Mouse (Mus musculus): ENCODE measurements around the gene Itga6. TPM values are rescaled to one million over a fixed set of nuclear protein-coding genes. Genes with fewer than 3 reads are reported as not detected.

The Itga6 gene
- polyA plus RNA-seq, 1 experiment = 75.0 TPM

GRCm38 (mm10) chr2:71810010-71810409 lies 64.6 kb downstream of the Itga6 start:
- peaks cover 100% of the 10 kb centered on the region for H3K4me1 ChIP-seq
- no peaks in the 10 kb centered on the region for H3K27me3 ChIP-seq (replicated peaks)
- no peak overlapping the region for H3K4me3 ChIP-seq (replicated peaks)
- H3K36me3 ChIP-seq (replicated peaks; ENCODE audit: low read length) = peaks cover 95% of the 10 kb centered on the region
- no peaks in the 10 kb centered on the region for H3K9me3 ChIP-seq
- no peak for TF ChIP-seq GATA1 (IDR thresholded peaks at IDR 0.05; ENCODE audit: borderline replicate concordance, low read length)
- no peak for TF ChIP-seq FLI1 (IDR thresholded peaks at IDR 0.05; ENCODE audit: low read length)

- Histone ChIP-seq H3K36me3 (replicated peaks; ENCODE audit: low read length) (peaks cover 93% of the 10 kb centered on the region), H3K9me3 (no peaks in the 10 kb centered on the region), H3K4me1 (peaks cover 99% of the 10 kb centered on the region), H3K4me3 (replicated peaks) (peak overlapping the region; percentile 28), H3K27me3 (replicated peaks) (no peaks in the 10 kb centered on the region)
- TF ChIP-seq FLI1 (IDR thresholded peaks at IDR 0.05; ENCODE audit: low read length) = no peak
- no peak for TF ChIP-seq GATA1 (IDR thresholded peaks at IDR 0.05; ENCODE audit: borderline replicate concordance, low read length)
These were observed 65.5 kb downstream of the Itga6 start for GRCm38 (mm10) chr2:71810906-71811305.

- H3K9me3 ChIP-seq = no peaks in the 10 kb centered on the region; the same call in 1 of the 2 replicates
- H3K27me3 ChIP-seq (replicated peaks) = no peaks in the 10 kb centered on the region
- peaks cover 97% of the 10 kb centered on the region for H3K4me1 ChIP-seq
- TF ChIP-seq FLI1 (IDR thresholded peaks at IDR 0.05; ENCODE audit: low read length) (no peak), GATA1 (IDR thresholded peaks at IDR 0.05; ENCODE audit: borderline replicate concordance, low read length) (no peak)
- H3K36me3 ChIP-seq (replicated peaks; ENCODE audit: low read length) = peaks cover 94% of the 10 kb centered on the region
- H3K4me3 ChIP-seq (replicated peaks) = peak overlapping the region; percentile 87
These were observed 67.0 kb downstream of the Itga6 start for GRCm38 (mm10) chr2:71812221-71813021.

GRCm38 (mm10) chr2:71813022-71813358 lies 67.6 kb downstream of the Itga6 start:
- TF ChIP-seq FLI1 (IDR thresholded peaks at IDR 0.05; ENCODE audit: low read length) (no peak), GATA1 (IDR thresholded peaks at IDR 0.05; ENCODE audit: borderline replicate concordance, low read length) (no peak)
- H3K4me1 ChIP-seq = peaks cover 95% of the 10 kb centered on the region

GRCm38 (mm10) chr2:71813371-71813770 lies 68.0 kb downstream of the Itga6 start:
- Histone ChIP-seq H3K27me3 (replicated peaks) (no peaks in the 10 kb centered on the region), H3K4me3 (replicated peaks) (peak overlapping the region; percentile 84), H3K9me3 (no peaks in the 10 kb centered on the region; the same call in 1 of the 2 replicates), H3K36me3 (replicated peaks; ENCODE audit: low read length) (peaks cover 94% of the 10 kb centered on the region), H3K4me1 (peaks cover 93% of the 10 kb centered on the region)
- TF ChIP-seq GATA1 (IDR thresholded peaks at IDR 0.05; ENCODE audit: borderline replicate concordance, low read length) (no peak), FLI1 (IDR thresholded peaks at IDR 0.05; ENCODE audit: low read length) (no peak)

More at GRCm38 (mm10) chr2:71813022-71813358, 67.6 kb downstream of the Itga6 start:
- H3K36me3 ChIP-seq (replicated peaks; ENCODE audit: low read length) = peaks cover 94% of the 10 kb centered on the region
- peak overlapping the region; percentile 83 for H3K4me3 ChIP-seq (replicated peaks)
- H3K9me3 ChIP-seq = no peaks in the 10 kb centered on the region; the same call in 1 of the 2 replicates
- no peaks in the 10 kb centered on the region for H3K27me3 ChIP-seq (replicated peaks)

GRCm38 (mm10) chr2:71814016-71814415 lies 68.6 kb downstream of the Itga6 start:
- Histone ChIP-seq H3K4me3 (replicated peaks) (peak overlapping the region; percentile 86), H3K4me1 (peaks cover 88% of the 10 kb centered on the region), H3K36me3 (replicated peaks; ENCODE audit: low read length) (peaks cover 94% of the 10 kb centered on the region), H3K27me3 (replicated peaks) (no peaks in the 10 kb centered on the region), H3K9me3 (no peaks in the 10 kb centered on the region; the same call in 1 of the 2 replicates)
- TF ChIP-seq GATA1 (IDR thresholded peaks at IDR 0.05; ENCODE audit: borderline replicate concordance, low read length) = no peak
- peak; percentile 82 for TF ChIP-seq FLI1 (IDR thresholded peaks at IDR 0.05; ENCODE audit: low read length)

- Histone ChIP-seq H3K36me3 (replicated peaks; ENCODE audit: low read length) (peaks cover 94% of the 10 kb centered on the region), H3K4me3 (replicated peaks) (no peak overlapping the region), H3K27me3 (replicated peaks) (no peaks in the 10 kb centered on the region), H3K4me1 (peaks cover 75% of the 10 kb centered on the region), H3K9me3 (no peaks in the 10 kb centered on the region; the same call in 1 of the 2 replicates)
- TF ChIP-seq FLI1 (IDR thresholded peaks at IDR 0.05; ENCODE audit: low read length) = no peak
- no peak for TF ChIP-seq GATA1 (IDR thresholded peaks at IDR 0.05; ENCODE audit: borderline replicate concordance, low read length)
These were observed 69.9 kb downstream of the Itga6 start for GRCm38 (mm10) chr2:71815279-71815678.

GRCm38 (mm10) chr2:71816391-71817041 lies 71.1 kb downstream of the Itga6 start:
- Histone ChIP-seq H3K4me1 (peaks cover 63% of the 10 kb centered on the region), H3K27me3 (replicated peaks) (no peaks in the 10 kb centered on the region), H3K36me3 (replicated peaks; ENCODE audit: low read length) (peaks cover 94% of the 10 kb centered on the region), H3K4me3 (replicated peaks) (peak overlapping the region; percentile 79), H3K9me3 (no peaks in the 10 kb centered on the region; the same call in 1 of the 2 replicates)
- no peak for TF ChIP-seq GATA1 (IDR thresholded peaks at IDR 0.05; ENCODE audit: borderline replicate concordance, low read length)
- TF ChIP-seq FLI1 (IDR thresholded peaks at IDR 0.05; ENCODE audit: low read length) = no peak

- H3K27me3 ChIP-seq (replicated peaks) = no peaks in the 10 kb centered on the region
- H3K36me3 ChIP-seq (replicated peaks; ENCODE audit: low read length) = peaks cover 100% of the 10 kb centered on the region
- TF ChIP-seq FLI1 (IDR thresholded peaks at IDR 0.05; ENCODE audit: low read length) (no peak), GATA1 (IDR thresholded peaks at IDR 0.05; ENCODE audit: borderline replicate concordance, low read length) (no peak)
- 0 out of 2 replicates have a peak, but pooled peaks cover 3% of the 10 kb centered on the region for H3K4me1 ChIP-seq
- no peaks in the 10 kb centered on the region for H3K9me3 ChIP-seq
- no peak overlapping the region for H3K4me3 ChIP-seq (replicated peaks)
These were observed 78.7 kb downstream of the Itga6 start for GRCm38 (mm10) chr2:71824146-71824545.

GRCm38 (mm10) chr2:71827711-71828110 lies 82.3 kb downstream of the Itga6 start:
- H3K4me1 ChIP-seq = peaks cover 8% of the 10 kb centered on the region; the same call in 1 of the 2 replicates
- H3K4me3 ChIP-seq (replicated peaks) = no peak overlapping the region
- H3K36me3 ChIP-seq (replicated peaks; ENCODE audit: low read length) = peaks cover 99% of the 10 kb centered on the region
- no peaks in the 10 kb centered on the region for H3K9me3 ChIP-seq
- H3K27me3 ChIP-seq (replicated peaks) = no peaks in the 10 kb centered on the region
- TF ChIP-seq FLI1 (IDR thresholded peaks at IDR 0.05; ENCODE audit: low read length) = no peak
- TF ChIP-seq GATA1 (IDR thresholded peaks at IDR 0.05; ENCODE audit: borderline replicate concordance, low read length) = no peak
